Mouse (Mus musculus): ENCODE data around the gene Nt5c2. TPM values are rescaled to one million over a fixed set of nuclear protein-coding genes. Genes with fewer than 3 reads are reported as not detected.

The Nt5c2 gene
- total RNA-seq, 2 experiments from 2014 or later, result 107 to 127 TPM

Other genes with a start within 250 kb of the Nt5c2 start
- gene Ina, start 455 bp downstream of the Nt5c2 start, total RNA-seq (2021), result not detected
- gene Pcgf6, start 35.8 kb upstream of the Nt5c2 start, total RNA-seq (2021), result 1 to 10 TPM; 3.3 to 3.6 TPM
- 1 to 10 TPM; 3.1 to 4.3 TPM for gene Taf5, start 52.6 kb upstream of the Nt5c2 start, total RNA-seq (2021)
- 1,000 to 10,000 TPM; 1,998 to 2,037 TPM for gene Usmg5, start 75.5 kb upstream of the Nt5c2 start, total RNA-seq (2021)
- gene Pdcd11, start 75.6 kb upstream of the Nt5c2 start, total RNA-seq (2021), result 10 to 100 TPM; 13.6 to 14.3 TPM
- gene Calhm2, start 123.1 kb upstream of the Nt5c2 start, total RNA-seq (2021), result 1 to 10 TPM; 4.4 to 4.5 TPM
- not detected for gene Calhm1, start 129.1 kb upstream of the Nt5c2 start, total RNA-seq (2021)
- gene Calhm3, start 142.6 kb upstream of the Nt5c2 start, total RNA-seq (2021), result not detected
- 1 to 10 TPM in 1 of 2 experiments, under 1 TPM in 1; 0.60 to 1.1 TPM for gene Neurl1a, start 163.7 kb upstream of the Nt5c2 start, total RNA-seq (2021)

Measured in heart, postnatal 10 days (tissue).